Mouse (Mus musculus): ENCODE results near the gene Olfr834.

Gene Olfr834

DNA sequence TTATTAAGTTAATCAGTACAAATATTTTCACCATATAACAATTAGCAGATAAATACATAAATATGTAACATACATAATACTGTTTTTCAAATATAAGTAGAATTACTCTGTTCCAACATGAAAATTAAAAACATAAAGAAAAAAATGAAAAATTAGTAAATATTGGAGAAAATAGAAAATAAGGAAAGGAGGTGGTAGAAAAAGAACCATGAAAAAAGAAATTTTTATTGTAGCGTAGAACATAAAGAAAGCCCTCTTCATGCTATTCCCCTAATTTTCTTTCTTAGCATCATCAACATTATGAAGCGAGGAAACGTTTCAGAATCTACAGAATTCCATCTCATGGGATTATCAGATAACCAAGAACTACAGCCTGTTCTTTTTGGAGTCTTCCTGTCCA, at the start of gene Olfr834:
TSS of gene Olfr834 (plus strand) at position 301 of the 400 bp plus-strand sequence.
- DNase-seq (ENCODE audit: low spot score in 2 of 2) = no peak

- no peak for DNase-seq (ENCODE audit: low spot score in 2 of 2)
These were observed 25.8 kb upstream of the Olfr834 start for GRCm38 (mm10) chr9:18962021-18962420.

- DNase-seq (ENCODE audit: low spot score in 2 of 2) = no peak
These were observed 44.6 kb downstream of the Olfr834 start, which contains the start of gene Olfr835 for GRCm38 (mm10) chr9:19032435-19032834. TSS of gene Olfr835 (plus strand) at chr9:19032735.

All from heart, adult 9 months (tissue).